Mouse (Mus musculus) heart, embryonic 15.5 days (tissue): ENCODE results near the gene Ube2h. TPM values are rescaled to one million over a fixed set of nuclear protein-coding genes. Genes with fewer than 3 reads are reported as not detected.

Experiments used
- ATAC-seq: fragments of 200-750 bp; cut with Nextera tagmentation; replicated peaks from 2 replicates; pipeline ENCODE4 v1.8.0; 2017; ENCODE audit warnings: low read depth, moderate TSS enrichment; ENCODE audit not compliant: insufficient number of reproducible peaks, insufficient read depth, low FRiP score
- H3K27ac ChIP-seq: fragments of 300-500 bp; sonication (generic); 2 replicates; pipeline ENCODE4 v1.5.1; 2015; ENCODE audit warnings: mild to moderate bottlenecking, inconsistent platforms
- H3K27me3 ChIP-seq: fragments of 300-500 bp; sonication (generic); 2 replicates; pipeline ENCODE4 v1.6.1; 2015; ENCODE audit warnings: inconsistent platforms
- H3K36me3 ChIP-seq: fragments of 300-500 bp; sonication (generic); 2 replicates; pipeline ENCODE4 v1.6.1; 2015; ENCODE audit warnings: mild to moderate bottlenecking, inconsistent platforms
- H3K4me1 ChIP-seq: fragments of 300-500 bp; sonication (generic); replicated peaks from 2 replicates; pipeline ENCODE4 v1.6.1; 2015; ENCODE audit warnings: inconsistent platforms
- H3K4me2 ChIP-seq: fragments of 300-500 bp; sonication (generic); 2 replicates; pipeline ENCODE4 v1.6.1; 2015; ENCODE audit warnings: inconsistent platforms, mild to moderate bottlenecking, moderate library complexity
- H3K4me3 ChIP-seq: fragments of 300-500 bp; sonication (generic); 2 replicates; pipeline ENCODE4 v1.5.1; 2015; ENCODE audit warnings: mild to moderate bottlenecking, inconsistent platforms
- H3K9ac ChIP-seq: fragments of 300-500 bp; sonication (generic); 2 replicates; pipeline ENCODE4 v1.6.1; 2015; ENCODE audit warnings: mild to moderate bottlenecking, inconsistent platforms
- H3K9me3 ChIP-seq: fragments of 300-500 bp; sonication (generic); replicated peaks from 2 replicates; pipeline ENCODE4 v1.6.1; 2016; ENCODE audit warnings: inconsistent platforms
- WGBS: fragments of 180-500 bp; shearing (Covaris S2); methylation state at CpG from one replicate; pipeline ENCODE4 v1.1.7; 2015; ENCODE audit warnings: mixed read lengths; 5-methylcytosine and 5-hydroxymethylcytosine counted together
- polyA plus RNA-seq: library from polyadenylated mRNA; unstranded; fragments of >200 nt; fragmentation: Nextera tagmentation; extraction: Ambion mirVana; gene quantifications from 2 replicates; pipeline ENCODE4 v1.2.1, GENCODE M21; 2015

Ube2h gene
- polyA plus RNA-seq, 1 experiment from 2014 or later: 40.9 TPM

- H3K4me2 ChIP-seq: no peak overlapping the region
- H3K4me1 ChIP-seq: no peaks in the 10 kb centered on the region
- H3K36me3 ChIP-seq: no peaks in the 10 kb centered on the region
- no peak for ATAC-seq
- no peaks in the 10 kb centered on the region for H3K9me3 ChIP-seq
- WGBS: 75% methylated on average over 11 of the region's 11 CpGs
- H3K27me3 ChIP-seq: no peaks in the 10 kb centered on the region
- no peak overlapping the region for H3K4me3 ChIP-seq
- no peak overlapping the region for H3K27ac ChIP-seq
- no peak overlapping the region for H3K9ac ChIP-seq
These were observed 108.7 kb downstream of the Ube2h start for GRCm38 (mm10) chr6:30195656-30196055.

- no peaks in the 10 kb centered on the region for H3K36me3 ChIP-seq
- H3K9me3 ChIP-seq: no peaks in the 10 kb centered on the region
- H3K27ac ChIP-seq: no peak overlapping the region
- ATAC-seq: no peak
- no peak overlapping the region for H3K4me3 ChIP-seq
- H3K27me3 ChIP-seq: peaks cover 41% of the 10 kb centered on the region
- H3K4me1 ChIP-seq: peaks cover 3% of the 10 kb centered on the region; the same call in 1 of the 2 replicates
- no peak overlapping the region for H3K9ac ChIP-seq
- no peak overlapping the region for H3K4me2 ChIP-seq
- 63% methylated on average over 4 of the region's 4 CpGs for WGBS
These were observed 120.7 kb downstream of the Ube2h start for GRCm38 (mm10) chr6:30183624-30184023.

- no peaks in the 10 kb centered on the region for H3K9me3 ChIP-seq
- H3K36me3 ChIP-seq: no peaks in the 10 kb centered on the region
- peaks cover 11% of the 10 kb centered on the region for H3K4me1 ChIP-seq
- no peak overlapping the region for H3K9ac ChIP-seq
- H3K27me3 ChIP-seq: peaks cover 55% of the 10 kb centered on the region
- ATAC-seq: no peak
- H3K4me2 ChIP-seq: no peak overlapping the region
- no peak overlapping the region for H3K4me3 ChIP-seq
- 55% methylated on average over 6 of the region's 6 CpGs for WGBS
- H3K27ac ChIP-seq: no peak overlapping the region
These were observed 122.3 kb downstream of the Ube2h start for GRCm38 (mm10) chr6:30182038-30182437.

- Histone ChIP-seq H3K4me1 (peaks cover 24% of the 10 kb centered on the region), H3K9me3 (no peaks in the 10 kb centered on the region), H3K27ac (no peak overlapping the region), H3K36me3 (no peaks in the 10 kb centered on the region), H3K4me2 (no peak overlapping the region), H3K27me3 (peaks cover 72% of the 10 kb centered on the region), H3K4me3 (no peak overlapping the region), H3K9ac (no peak overlapping the region)
- 36% methylated on average over 2 of the region's 2 CpGs for WGBS
- ATAC-seq: 0 out of 2 replicates have a peak, but pooled peaks have one; percentile 17
These were observed 124.0 kb downstream of the Ube2h start for GRCm38 (mm10) chr6:30180321-30180720.

GRCm38 (mm10) chr6:30179046-30179445, 125.3 kb downstream of the Ube2h start:
- H3K27me3 ChIP-seq: peaks cover 85% of the 10 kb centered on the region
- no peak overlapping the region for H3K4me3 ChIP-seq
- H3K9ac ChIP-seq: no peak overlapping the region
- H3K9me3 ChIP-seq: no peaks in the 10 kb centered on the region
- no peak overlapping the region for H3K4me2 ChIP-seq
- no peak for ATAC-seq
- no peak overlapping the region for H3K27ac ChIP-seq
- H3K4me1 ChIP-seq: peaks cover 37% of the 10 kb centered on the region
- WGBS: 19% methylated on average over 11 of the region's 11 CpGs
- H3K36me3 ChIP-seq: no peaks in the 10 kb centered on the region

- no peak overlapping the region for H3K4me2 ChIP-seq
- H3K9ac ChIP-seq: no peak overlapping the region
- 4% methylated on average over 27 of the region's 27 CpGs for WGBS
- no peak for ATAC-seq
- no peaks in the 10 kb centered on the region for H3K9me3 ChIP-seq
- H3K27ac ChIP-seq: no peak overlapping the region
- peaks cover 46% of the 10 kb centered on the region for H3K4me1 ChIP-seq
- H3K27me3 ChIP-seq: peaks cover 94% of the 10 kb centered on the region
- H3K4me3 ChIP-seq: no peak overlapping the region
- no peaks in the 10 kb centered on the region for H3K36me3 ChIP-seq
These were observed 126.2 kb downstream of the Ube2h start for GRCm38 (mm10) chr6:30178023-30178639.

- H3K9ac ChIP-seq: no peak overlapping the region
- H3K27me3 ChIP-seq: peaks cover 98% of the 10 kb centered on the region
- no peaks in the 10 kb centered on the region for H3K9me3 ChIP-seq
- H3K36me3 ChIP-seq: no peaks in the 10 kb centered on the region
- ATAC-seq: no peak
- no peak overlapping the region for H3K4me3 ChIP-seq
- H3K4me2 ChIP-seq: no peak overlapping the region
- no peak overlapping the region for H3K27ac ChIP-seq
- WGBS: 2% methylated on average over 14 of the region's 14 CpGs
- H3K4me1 ChIP-seq: peaks cover 53% of the 10 kb centered on the region
These were observed 127.0 kb downstream of the Ube2h start for GRCm38 (mm10) chr6:30177305-30177704.

- Histone ChIP-seq H3K4me2 (peak overlapping the region; percentile 68), H3K9me3 (no peaks in the 10 kb centered on the region), H3K9ac (no peak overlapping the region), H3K27me3 (peaks cover 98% of the 10 kb centered on the region), H3K4me3 (peak overlapping the region; percentile 45), H3K4me1 (peaks cover 53% of the 10 kb centered on the region), H3K27ac (no peak overlapping the region), H3K36me3 (no peaks in the 10 kb centered on the region)
- 6% methylated on average over 12 of the region's 12 CpGs for WGBS
- no peak for ATAC-seq
These were observed 127.8 kb downstream of the Ube2h start for GRCm38 (mm10) chr6:30176496-30176895.

GRCm38 (mm10) chr6:30175918-30176421, 128.4 kb downstream of the Ube2h start:
- H3K4me1 ChIP-seq: peaks cover 53% of the 10 kb centered on the region
- peaks cover 98% of the 10 kb centered on the region for H3K27me3 ChIP-seq
- peak overlapping the region; percentile 45 for H3K4me3 ChIP-seq
- WGBS: 1% methylated on average over 28 of the region's 28 CpGs
- no peaks in the 10 kb centered on the region for H3K36me3 ChIP-seq
- H3K9me3 ChIP-seq: no peaks in the 10 kb centered on the region
- H3K27ac ChIP-seq: no peak overlapping the region
- H3K4me2 ChIP-seq: peak overlapping the region; percentile 68
- ATAC-seq: no peak
- no peak overlapping the region for H3K9ac ChIP-seq

GRCm38 (mm10) chr6:30175225-30175917, 129.0 kb downstream of the Ube2h start:
- Histone ChIP-seq H3K4me1 (peaks cover 53% of the 10 kb centered on the region), H3K9ac (no peak overlapping the region)

GRCm38 (mm10) chr6:30174461-30175224, 129.7 kb downstream of the Ube2h start:
- peaks cover 53% of the 10 kb centered on the region for H3K4me1 ChIP-seq
- no peak for ATAC-seq
- H3K9me3 ChIP-seq: no peaks in the 10 kb centered on the region
- H3K4me2 ChIP-seq: peak overlapping the region; percentile 68
- H3K4me3 ChIP-seq: peak overlapping the region; percentile 45
- H3K36me3 ChIP-seq: no peaks in the 10 kb centered on the region
- peaks cover 98% of the 10 kb centered on the region for H3K27me3 ChIP-seq
- no peak overlapping the region for H3K9ac ChIP-seq
- H3K27ac ChIP-seq: no peak overlapping the region
- WGBS: 1% methylated on average over 33 of the region's 33 CpGs

More at GRCm38 (mm10) chr6:30175225-30175917, 129.0 kb downstream of the Ube2h start:
- Histone ChIP-seq H3K27ac (no peak overlapping the region), H3K9me3 (no peaks in the 10 kb centered on the region), H3K27me3 (peaks cover 98% of the 10 kb centered on the region), H3K4me3 (peak overlapping the region; percentile 45), H3K4me2 (peak overlapping the region; percentile 68), H3K36me3 (no peaks in the 10 kb centered on the region)
- ATAC-seq: no peak; the same call in 1 of the 2 replicates
- under 1% methylated on average over 42 of the region's 45 CpGs for WGBS
